Mouse (Mus musculus): ENCODE measurements around the gene Rps11.

- no peak for TF ChIP-seq CTCF (IDR thresholded peaks at IDR 0.05; ENCODE audit: control insufficient read depth, insufficient read depth, insufficient read length)
- no peak for TF ChIP-seq USF1 (IDR thresholded peaks at IDR 0.05; ENCODE audit: low read depth)
- TF ChIP-seq MYOG (IDR thresholded peaks at IDR 0.05; ENCODE audit: control insufficient read depth, extremely low read depth, insufficient read length), result no peak
- TF ChIP-seq CEBPB (IDR thresholded peaks at IDR 0.05; ENCODE audit: low read depth), result no peak
- no peak for TF ChIP-seq MAX (IDR thresholded peaks at IDR 0.05)
- no peak for TF ChIP-seq MYOD1 (IDR thresholded peaks at IDR 0.05; ENCODE audit: control insufficient read depth, insufficient read length, low read depth)
Observed at GRCm38 (mm10) chr7:45166950-45167401, 42.7 kb upstream of the Rps11 start.

All from C2C12 (cell line).